Mouse (Mus musculus) limb, embryonic 11.5 days (tissue): ENCODE measurements around the gene Yod1. TPM values are rescaled to one million over a fixed set of nuclear protein-coding genes. Genes with fewer than 3 reads are reported as not detected.

ENCODE experiments used
- ATAC-seq: fragments of 200-750 bp; cut with Nextera tagmentation; 2 replicates; pipeline ENCODE4 v1.8.0; 2017; ENCODE audit warnings: low read depth; ENCODE audit not compliant: insufficient number of reproducible peaks, low FRiP score, low TSS enrichment
- DNase-seq: peaks from one replicate; pipeline ENCODE4 v3.0.0-alpha.2; 2015; ENCODE audit warnings: low spot score
- H3K27ac ChIP-seq: fragments of 300-500 bp; sonication (generic); replicated peaks from 2 replicates; pipeline ENCODE4 v1.5.1; 2014; ENCODE audit warnings: low read depth, mild to moderate bottlenecking, low read length
- H3K27me3 ChIP-seq: fragments of 300-500 bp; sonication (generic); 2 replicates; pipeline ENCODE4 v1.6.1; 2014; ENCODE audit warnings: mild to moderate bottlenecking, low read length, mixed read lengths; ENCODE audit not compliant: control insufficient read depth, insufficient read depth
- H3K36me3 ChIP-seq: fragments of 300-500 bp; sonication (generic); 2 replicates; pipeline ENCODE4 v1.6.1; 2014; ENCODE audit warnings: mild to moderate bottlenecking, low read length, moderate library complexity, mixed read lengths; ENCODE audit not compliant: control insufficient read depth, insufficient read depth
- H3K4me1 ChIP-seq: fragments of 300-500 bp; sonication (generic); 2 replicates; pipeline ENCODE4 v1.6.1; 2014; ENCODE audit warnings: low read length, mixed read lengths; ENCODE audit not compliant: control insufficient read depth, insufficient read depth
- H3K4me2 ChIP-seq: fragments of 300-500 bp; sonication (generic); 2 replicates; pipeline ENCODE4 v1.6.1; 2014; ENCODE audit warnings: low read depth, mild to moderate bottlenecking, moderate library complexity; ENCODE audit not compliant: severe bottlenecking
- H3K4me3 ChIP-seq: fragments of 300-500 bp; sonication (generic); 2 replicates; pipeline ENCODE4 v1.5.1; 2014; ENCODE audit warnings: low read depth, low read length
- H3K9ac ChIP-seq: fragments of 300-500 bp; sonication (generic); 2 replicates; pipeline ENCODE4 v1.6.1; 2014; ENCODE audit warnings: mild to moderate bottlenecking, low read length
- H3K9me3 ChIP-seq: fragments of 300-500 bp; sonication (generic); 2 replicates; pipeline ENCODE4 v1.6.1; 2016; ENCODE audit warnings: low read length; ENCODE audit not compliant: control insufficient read depth
- WGBS: fragments of 180-500 bp; shearing (Covaris S2); extraction: QIAGEN DNeasy Blood & Tissue Kit; methylation state at CpG from one replicate; pipeline ENCODE4 v1.1.7; 2014; 5-methylcytosine and 5-hydroxymethylcytosine counted together
- polyA plus RNA-seq: library from polyadenylated mRNA; unstranded; fragments of >200 nt; fragmentation: Nextera tagmentation; extraction: Ambion mirVana; gene quantifications from 2 replicates; pipeline ENCODE4 v1.2.1, GENCODE M21; 2014

Gene Yod1
- polyA plus RNA-seq, 1 experiment from 2014 or later, result 5.9 TPM

DNA sequence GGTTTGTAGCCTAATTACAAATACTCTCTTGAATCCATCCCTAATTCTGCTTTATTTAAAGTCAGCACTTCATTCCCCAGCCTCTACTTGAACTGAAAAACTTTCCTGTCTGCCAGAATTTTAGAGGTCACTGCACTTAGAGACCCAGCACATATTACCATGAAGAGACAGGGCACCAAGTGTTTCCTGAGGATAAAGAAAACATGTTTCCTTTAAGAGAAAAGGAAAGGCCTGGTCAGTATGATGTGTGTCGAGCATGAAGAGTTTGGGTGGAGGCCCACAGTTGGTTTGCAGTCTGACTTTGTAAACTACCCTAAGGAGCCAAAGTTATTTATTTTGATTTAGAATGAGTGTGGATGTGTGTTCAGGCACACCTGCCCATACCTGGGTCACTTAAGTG, 10.9 kb downstream of the Yod1 start:
- H3K4me2 ChIP-seq, result no peak overlapping the region
- ATAC-seq (no peak), DNase-seq (no peak)
- H3K9ac ChIP-seq, result no peak overlapping the region
- H3K4me3 ChIP-seq, result no peak overlapping the region
- H3K27me3 ChIP-seq, result no peaks in the 10 kb centered on the region
- WGBS, result 76% methylated on average over 1 of the region's 1 CpGs
- H3K9me3 ChIP-seq, result no peaks in the 10 kb centered on the region
- H3K27ac ChIP-seq, result no peak overlapping the region
- H3K36me3 ChIP-seq, result no peaks in the 10 kb centered on the region
- H3K4me1 ChIP-seq, result no peaks in the 10 kb centered on the region

DNA sequence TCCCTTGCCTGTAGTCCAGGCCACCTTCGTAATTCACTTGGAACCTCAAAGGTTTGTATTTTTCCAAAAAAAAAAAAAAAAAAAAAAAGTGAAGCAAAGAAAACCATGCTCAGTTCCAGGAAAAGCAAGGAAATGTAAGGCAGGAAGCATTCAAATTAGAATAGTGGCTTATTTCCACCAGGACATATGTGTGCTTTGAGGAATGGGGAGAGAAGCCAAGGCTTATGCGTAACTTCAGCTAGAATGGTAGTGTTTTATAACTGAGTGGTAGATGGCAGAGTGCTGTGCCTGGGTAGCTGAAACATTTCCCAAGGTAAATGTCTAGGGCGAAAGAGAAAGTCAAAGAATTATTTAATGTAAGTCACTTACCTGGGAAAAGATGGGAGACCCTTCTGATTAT, 11.6 kb downstream of the Yod1 start:
- no peaks in the 10 kb centered on the region for H3K27me3 ChIP-seq
- no peak overlapping the region for H3K4me2 ChIP-seq
- H3K4me1 ChIP-seq, result no peaks in the 10 kb centered on the region
- H3K9me3 ChIP-seq, result no peaks in the 10 kb centered on the region
- H3K4me3 ChIP-seq, result no peak overlapping the region
- no peak for DNase-seq
- no peak overlapping the region for H3K27ac ChIP-seq
- H3K36me3 ChIP-seq, result no peaks in the 10 kb centered on the region
- 93% methylated on average over 3 of the region's 3 CpGs for WGBS
- no peak overlapping the region for H3K9ac ChIP-seq
- no peak for ATAC-seq

DNA sequence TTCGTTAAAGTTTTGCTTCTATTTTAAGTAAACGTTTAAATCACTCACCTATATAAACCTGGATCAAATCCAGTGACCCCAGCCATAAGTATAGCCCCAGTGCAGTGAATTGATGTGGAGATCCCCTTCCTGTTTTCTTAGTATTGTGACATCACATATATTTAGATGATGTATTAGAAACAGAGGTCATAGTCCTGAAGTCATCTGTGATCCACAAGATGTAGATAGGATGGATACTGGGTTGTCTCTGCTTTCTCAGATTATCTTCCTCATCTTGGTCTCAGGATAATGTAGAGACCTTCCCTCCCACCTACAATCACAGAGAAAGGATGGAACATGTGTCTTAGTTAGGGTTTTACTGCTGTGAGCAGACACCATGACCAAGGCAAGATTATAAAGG, 12.0 kb downstream of the Yod1 start, which contains the start of gene Pfkfb2:
Pfkfb2 (minus strand) TSS at position 101 of the 400 bp plus-strand sequence.
- Histone ChIP-seq H3K36me3 (no peaks in the 10 kb centered on the region), H3K4me2 (no peak within 1 kb of the TSS), H3K4me3 (no peak within 1 kb of the TSS), H3K9ac (no peak within 1 kb of the TSS), H3K27ac (no peak within 1 kb of the TSS), H3K9me3 (no peaks in the 10 kb centered on the region), H3K4me1 (no peaks in the 10 kb centered on the region), H3K27me3 (no peaks in the 10 kb centered on the region)
- ATAC-seq (no peak), DNase-seq (no peak)
- WGBS, result 83% methylated on average over 2 of the region's 2 CpGs

DNA sequence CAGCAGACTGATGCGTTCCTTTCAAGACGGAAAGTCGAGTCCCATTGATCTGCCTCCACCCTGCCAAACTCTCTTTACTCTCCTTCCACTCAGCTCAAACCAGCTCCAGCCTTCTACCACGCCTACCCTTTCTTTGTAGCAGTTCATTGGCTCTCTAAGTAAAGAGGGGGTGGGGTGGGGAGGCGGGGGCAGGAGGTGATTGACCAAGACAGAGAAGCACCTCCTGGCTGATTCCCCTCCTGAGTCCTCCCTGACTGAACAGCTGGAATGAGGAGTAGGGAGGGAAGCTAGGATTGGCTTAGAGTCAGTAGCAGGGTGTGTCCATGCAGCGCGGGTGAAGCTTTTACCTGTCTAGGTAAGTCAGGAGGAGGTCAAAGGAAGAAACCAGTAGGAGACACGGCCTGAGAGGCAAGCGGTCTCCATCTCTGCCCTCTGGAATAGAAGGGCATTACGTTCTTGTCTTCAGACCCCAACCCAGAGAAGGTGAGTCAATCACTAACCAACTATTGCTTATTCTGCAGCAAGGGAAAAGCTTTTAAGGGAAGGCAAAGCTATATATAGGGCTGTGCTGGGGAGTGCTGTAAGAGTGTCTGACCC, 14.7 kb downstream of the Yod1 start, which contains the start of gene AA986860:
AA986860 (plus strand) TSS at position 236 of the 597 bp plus-strand sequence.
- no peaks in the 10 kb centered on the region for H3K36me3 ChIP-seq
- H3K4me2 ChIP-seq, result no peak within 1 kb of the TSS
- peak; percentile 26 for DNase-seq
- no peak within 1 kb of the TSS for H3K9ac ChIP-seq
- H3K27ac ChIP-seq, result no peak within 1 kb of the TSS
- 4% methylated on average over 10 of the region's 10 CpGs for WGBS
- no peaks in the 10 kb centered on the region for H3K27me3 ChIP-seq
- H3K9me3 ChIP-seq, result no peaks in the 10 kb centered on the region
- peak; percentile 60 for ATAC-seq
- no peaks in the 10 kb centered on the region for H3K4me1 ChIP-seq
- H3K4me3 ChIP-seq, result no peak within 1 kb of the TSS

DNA sequence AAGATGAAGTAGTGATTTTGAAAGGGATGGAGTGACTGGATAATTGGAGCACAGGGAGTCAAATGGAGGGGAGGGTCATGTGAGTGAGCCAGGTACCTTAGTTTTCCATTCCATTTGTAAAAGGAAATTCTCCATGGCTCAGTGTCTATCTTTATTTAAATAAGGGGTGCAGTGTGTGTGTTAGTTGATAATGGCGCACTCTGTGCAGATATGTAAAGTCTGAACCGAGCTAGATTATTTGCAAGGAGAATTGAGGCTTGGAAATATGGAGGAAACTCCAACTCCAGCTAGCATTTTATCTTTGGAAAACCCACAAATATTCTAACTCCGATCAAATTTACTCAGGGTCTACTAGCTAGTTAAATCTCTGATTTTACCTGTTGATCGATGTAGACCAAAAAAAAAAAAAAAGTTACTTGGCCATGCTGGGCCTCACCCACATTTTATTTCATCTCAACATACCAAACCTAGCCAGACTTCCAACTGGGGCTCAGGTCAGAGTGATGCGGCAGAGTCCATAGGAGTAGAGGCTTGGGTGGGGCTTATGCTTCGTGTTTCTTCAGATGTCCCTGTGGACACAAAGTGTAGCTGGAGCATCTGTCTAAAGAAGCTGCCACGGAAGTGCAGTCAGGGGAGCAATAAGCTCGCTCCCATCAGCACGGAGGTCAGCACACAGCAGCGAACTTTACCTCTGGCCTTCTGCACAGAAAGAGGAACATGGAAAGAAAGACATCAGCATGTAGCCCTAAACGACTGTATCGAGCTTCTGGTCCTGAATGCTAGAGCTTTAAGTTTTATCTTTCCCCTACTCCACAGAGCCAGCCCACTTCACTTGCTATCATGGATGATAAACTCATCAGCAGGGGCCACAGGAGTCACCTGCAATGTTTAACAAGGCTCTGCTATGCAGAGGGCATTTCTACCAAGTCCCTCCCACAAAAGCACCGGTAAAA, 15.9 kb downstream of the Yod1 start:
- Histone ChIP-seq H3K4me3 (no peak overlapping the region), H3K36me3 (no peaks in the 10 kb centered on the region), H3K4me2 (no peak overlapping the region), H3K9ac (no peak overlapping the region), H3K4me1 (no peaks in the 10 kb centered on the region), H3K27ac (no peak overlapping the region), H3K9me3 (no peaks in the 10 kb centered on the region), H3K27me3 (no peaks in the 10 kb centered on the region)
- 90% methylated on average over 13 of the region's 13 CpGs for WGBS
- DNase-seq (no peak), ATAC-seq (no peak)

DNA sequence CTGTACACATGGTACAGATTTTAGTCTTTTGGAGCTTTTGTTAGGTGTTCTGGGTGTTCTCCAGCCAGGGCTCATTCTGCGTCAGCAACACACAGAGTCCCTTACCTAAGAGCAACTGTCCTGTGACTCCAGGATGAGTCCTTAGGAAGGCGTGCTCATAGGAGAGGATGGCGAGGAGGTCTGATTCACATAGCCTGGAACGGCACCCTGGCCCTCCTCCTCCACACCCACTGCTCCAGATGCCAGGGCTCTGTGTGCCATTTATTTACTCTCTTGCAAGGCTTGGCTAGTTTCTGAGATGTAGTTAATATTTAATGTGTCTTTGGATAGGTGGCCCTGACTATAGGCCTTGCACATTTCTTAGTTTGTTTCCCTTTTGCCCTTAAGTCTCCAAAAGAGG, 16.5 kb downstream of the Yod1 start:
- Histone ChIP-seq H3K9me3 (no peaks in the 10 kb centered on the region), H3K27ac (no peak overlapping the region), H3K4me2 (no peak overlapping the region), H3K9ac (no peak overlapping the region), H3K27me3 (no peaks in the 10 kb centered on the region), H3K4me1 (no peaks in the 10 kb centered on the region), H3K36me3 (no peaks in the 10 kb centered on the region), H3K4me3 (no peak overlapping the region)
- 86% methylated on average over 4 of the region's 4 CpGs for WGBS
- DNase-seq (no peak), ATAC-seq (no peak)

DNA sequence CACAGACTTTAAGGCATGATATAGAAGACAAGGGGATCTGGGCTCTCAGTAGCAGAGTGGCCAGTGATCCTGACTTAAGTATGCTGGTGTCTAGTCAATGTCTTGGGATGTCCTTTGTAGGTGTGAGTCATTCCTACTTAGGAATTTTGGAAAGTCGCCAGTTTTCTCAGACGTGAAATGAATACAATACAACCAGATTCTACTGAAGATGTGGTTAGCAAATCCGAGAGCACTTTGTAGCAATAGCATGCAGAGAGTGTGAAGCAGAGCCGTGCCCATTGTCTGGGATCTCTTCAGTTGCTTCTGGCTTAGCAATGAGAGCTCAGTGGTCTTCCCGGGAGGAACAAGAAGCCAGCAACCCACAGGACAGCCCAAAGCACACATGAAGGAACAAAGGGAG, 17.3 kb downstream of the Yod1 start:
- Histone ChIP-seq H3K27me3 (no peaks in the 10 kb centered on the region), H3K36me3 (no peaks in the 10 kb centered on the region), H3K4me3 (no peak overlapping the region), H3K9me3 (no peaks in the 10 kb centered on the region), H3K4me1 (no peaks in the 10 kb centered on the region), H3K27ac (no peak overlapping the region), H3K4me2 (no peak overlapping the region), H3K9ac (no peak overlapping the region)
- ATAC-seq (no peak), DNase-seq (no peak)
- WGBS, result 76% methylated on average over 5 of the region's 5 CpGs

DNA sequence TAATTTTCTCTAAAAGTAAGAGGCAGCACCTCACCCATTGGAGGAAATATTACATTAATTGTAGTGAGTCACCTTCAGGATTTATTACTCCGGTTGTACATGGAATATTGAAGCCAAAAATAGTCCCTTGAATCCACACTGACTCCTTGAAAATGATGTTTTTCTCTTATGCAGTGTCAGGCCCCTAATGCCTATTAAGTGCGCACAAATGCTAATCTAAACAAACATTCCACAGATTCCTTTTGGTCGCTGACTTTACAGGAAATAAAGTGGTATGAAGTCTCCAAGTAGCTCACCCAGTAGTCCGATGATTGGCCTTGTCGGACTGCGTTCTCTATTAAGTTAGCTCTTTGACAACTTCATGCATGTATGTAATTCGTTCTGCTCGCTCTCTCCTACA, 17.7 kb downstream of the Yod1 start:
- WGBS, result 79% methylated on average over 8 of the region's 8 CpGs
- H3K4me2 ChIP-seq, result no peak overlapping the region
- no peaks in the 10 kb centered on the region for H3K27me3 ChIP-seq
- H3K9ac ChIP-seq, result no peak overlapping the region
- no peaks in the 10 kb centered on the region for H3K4me1 ChIP-seq
- no peak overlapping the region for H3K27ac ChIP-seq
- H3K4me3 ChIP-seq, result no peak overlapping the region
- H3K36me3 ChIP-seq, result no peaks in the 10 kb centered on the region
- DNase-seq (no peak), ATAC-seq (no peak)
- no peaks in the 10 kb centered on the region for H3K9me3 ChIP-seq
